Mouse (Mus musculus): ENCODE measurements around the gene Mob3c. TPM values are rescaled to one million over a fixed set of nuclear protein-coding genes. Genes with fewer than 3 reads are reported as not detected.

The Mob3c gene
- polyA plus RNA-seq, 1 experiment, result 4.3 TPM

GRCm38 (mm10) chr4:115855100-115855499 is 27.2 kb downstream of the Mob3c start:
- Histone ChIP-seq H3K36me3 (ENCODE audit: control insufficient read depth, insufficient read depth, low read length, poor library complexity, severe bottlenecking) (peaks cover 4% of the 10 kb centered on the region; the same call in 1 of the 2 replicates), H3K9ac (ENCODE audit: low read depth, poor library complexity, severe bottlenecking) (no peak overlapping the region), H3K27ac (ENCODE audit: insufficient read depth, low read length) (no peak overlapping the region), H3K4me3 (ENCODE audit: low read depth, low read length) (no peak overlapping the region), H3K9me3 (replicated peaks; ENCODE audit: control insufficient read depth, insufficient read depth, low read length, poor library complexity, severe bottlenecking) (no peaks in the 10 kb centered on the region), H3K4me1 (ENCODE audit: control insufficient read depth, insufficient read depth, low read length) (no peaks in the 10 kb centered on the region), H3K27me3 (ENCODE audit: control insufficient read depth, insufficient read depth, low read length, poor library complexity, severe bottlenecking) (no peaks in the 10 kb centered on the region)
- no peak for TF ChIP-seq CTCF (IDR thresholded peaks at IDR 0.05; ENCODE audit: low read depth, low read length)
- no peak for TF ChIP-seq EP300 (IDR thresholded peaks at IDR 0.05; ENCODE audit: insufficient read depth, low read depth, low read length)
- no peak for TF ChIP-seq POLR2A (IDR thresholded peaks at IDR 0.05; ENCODE audit: insufficient read depth, low read length)

- Histone ChIP-seq H3K36me3 (ENCODE audit: control insufficient read depth, insufficient read depth, low read length, poor library complexity, severe bottlenecking) (peaks cover 4% of the 10 kb centered on the region; the same call in 1 of the 2 replicates), H3K9ac (ENCODE audit: low read depth, poor library complexity, severe bottlenecking) (no peak overlapping the region), H3K27me3 (ENCODE audit: control insufficient read depth, insufficient read depth, low read length, poor library complexity, severe bottlenecking) (no peaks in the 10 kb centered on the region), H3K4me3 (ENCODE audit: low read depth, low read length) (no peak overlapping the region), H3K9me3 (replicated peaks; ENCODE audit: control insufficient read depth, insufficient read depth, low read length, poor library complexity, severe bottlenecking) (no peaks in the 10 kb centered on the region), H3K4me1 (ENCODE audit: control insufficient read depth, insufficient read depth, low read length) (no peaks in the 10 kb centered on the region), H3K27ac (ENCODE audit: insufficient read depth, low read length) (no peak overlapping the region)
- TF ChIP-seq EP300 (IDR thresholded peaks at IDR 0.05; ENCODE audit: insufficient read depth, low read depth, low read length), result no peak
- TF ChIP-seq POLR2A (IDR thresholded peaks at IDR 0.05; ENCODE audit: insufficient read depth, low read length), result no peak
- TF ChIP-seq CTCF (IDR thresholded peaks at IDR 0.05; ENCODE audit: low read depth, low read length), result no peak
Observed at GRCm38 (mm10) chr4:115855609-115856008, 27.7 kb downstream of the Mob3c start.

GRCm38 (mm10) chr4:115856282-115856681 is 28.4 kb downstream of the Mob3c start:
- Histone ChIP-seq H3K9me3 (replicated peaks; ENCODE audit: control insufficient read depth, insufficient read depth, low read length, poor library complexity, severe bottlenecking) (no peaks in the 10 kb centered on the region), H3K27ac (ENCODE audit: insufficient read depth, low read length) (no peak overlapping the region), H3K4me1 (ENCODE audit: control insufficient read depth, insufficient read depth, low read length) (no peaks in the 10 kb centered on the region), H3K4me3 (ENCODE audit: low read depth, low read length) (no peak overlapping the region), H3K27me3 (ENCODE audit: control insufficient read depth, insufficient read depth, low read length, poor library complexity, severe bottlenecking) (no peaks in the 10 kb centered on the region), H3K9ac (ENCODE audit: low read depth, poor library complexity, severe bottlenecking) (no peak overlapping the region), H3K36me3 (ENCODE audit: control insufficient read depth, insufficient read depth, low read length, poor library complexity, severe bottlenecking) (0 out of 2 replicates have a peak, but pooled peaks cover 4% of the 10 kb centered on the region)
- TF ChIP-seq POLR2A (IDR thresholded peaks at IDR 0.05; ENCODE audit: insufficient read depth, low read length) (no peak), CTCF (IDR thresholded peaks at IDR 0.05; ENCODE audit: low read depth, low read length) (no peak), EP300 (IDR thresholded peaks at IDR 0.05; ENCODE audit: insufficient read depth, low read depth, low read length) (no peak)

- H3K4me1 ChIP-seq (ENCODE audit: control insufficient read depth, insufficient read depth, low read length), result no peaks in the 10 kb centered on the region
- H3K9ac ChIP-seq (ENCODE audit: low read depth, poor library complexity, severe bottlenecking), result no peak overlapping the region
- 0 out of 2 replicates have a peak, but pooled peaks cover 4% of the 10 kb centered on the region for H3K36me3 ChIP-seq (ENCODE audit: control insufficient read depth, insufficient read depth, low read length, poor library complexity, severe bottlenecking)
- no peak overlapping the region for H3K4me3 ChIP-seq (ENCODE audit: low read depth, low read length)
- H3K27ac ChIP-seq (ENCODE audit: insufficient read depth, low read length), result no peak overlapping the region
- H3K9me3 ChIP-seq (replicated peaks; ENCODE audit: control insufficient read depth, insufficient read depth, low read length, poor library complexity, severe bottlenecking), result no peaks in the 10 kb centered on the region
- H3K27me3 ChIP-seq (ENCODE audit: control insufficient read depth, insufficient read depth, low read length, poor library complexity, severe bottlenecking), result no peaks in the 10 kb centered on the region
- TF ChIP-seq POLR2A (IDR thresholded peaks at IDR 0.05; ENCODE audit: insufficient read depth, low read length) (no peak), CTCF (IDR thresholded peaks at IDR 0.05; ENCODE audit: low read depth, low read length) (no peak), EP300 (IDR thresholded peaks at IDR 0.05; ENCODE audit: insufficient read depth, low read depth, low read length) (no peak)
Observed at GRCm38 (mm10) chr4:115857293-115857883, 29.5 kb downstream of the Mob3c start.

GRCm38 (mm10) chr4:115863352-115863751 is 35.5 kb downstream of the Mob3c start:
- Histone ChIP-seq H3K27me3 (ENCODE audit: control insufficient read depth, insufficient read depth, low read length, poor library complexity, severe bottlenecking) (no peaks in the 10 kb centered on the region), H3K27ac (ENCODE audit: insufficient read depth, low read length) (no peak overlapping the region), H3K4me3 (ENCODE audit: low read depth, low read length) (no peak overlapping the region), H3K9me3 (replicated peaks; ENCODE audit: control insufficient read depth, insufficient read depth, low read length, poor library complexity, severe bottlenecking) (no peaks in the 10 kb centered on the region), H3K9ac (ENCODE audit: low read depth, poor library complexity, severe bottlenecking) (no peak overlapping the region), H3K36me3 (ENCODE audit: control insufficient read depth, insufficient read depth, low read length, poor library complexity, severe bottlenecking) (no peaks in the 10 kb centered on the region), H3K4me1 (ENCODE audit: control insufficient read depth, insufficient read depth, low read length) (no peaks in the 10 kb centered on the region)
- TF ChIP-seq CTCF (IDR thresholded peaks at IDR 0.05; ENCODE audit: low read depth, low read length), result no peak
- TF ChIP-seq POLR2A (IDR thresholded peaks at IDR 0.05; ENCODE audit: insufficient read depth, low read length), result no peak
- TF ChIP-seq EP300 (IDR thresholded peaks at IDR 0.05; ENCODE audit: insufficient read depth, low read depth, low read length), result no peak

- H3K27me3 ChIP-seq (ENCODE audit: control insufficient read depth, insufficient read depth, low read length, poor library complexity, severe bottlenecking), result no peaks in the 10 kb centered on the region
- no peak overlapping the region for H3K4me3 ChIP-seq (ENCODE audit: low read depth, low read length)
- TF ChIP-seq CTCF (IDR thresholded peaks at IDR 0.05; ENCODE audit: low read depth, low read length) (no peak), POLR2A (IDR thresholded peaks at IDR 0.05; ENCODE audit: insufficient read depth, low read length) (no peak), EP300 (IDR thresholded peaks at IDR 0.05; ENCODE audit: insufficient read depth, low read depth, low read length) (no peak)
- H3K9me3 ChIP-seq (replicated peaks; ENCODE audit: control insufficient read depth, insufficient read depth, low read length, poor library complexity, severe bottlenecking), result no peaks in the 10 kb centered on the region
- H3K27ac ChIP-seq (ENCODE audit: insufficient read depth, low read length), result no peak overlapping the region
- H3K4me1 ChIP-seq (ENCODE audit: control insufficient read depth, insufficient read depth, low read length), result no peaks in the 10 kb centered on the region
- H3K36me3 ChIP-seq (ENCODE audit: control insufficient read depth, insufficient read depth, low read length, poor library complexity, severe bottlenecking), result no peaks in the 10 kb centered on the region
- no peak overlapping the region for H3K9ac ChIP-seq (ENCODE audit: low read depth, poor library complexity, severe bottlenecking)
Observed at GRCm38 (mm10) chr4:115863880-115864279, 36.0 kb downstream of the Mob3c start.
